Mouse (Mus musculus): ENCODE measurements around the gene Myrf. TPM values are rescaled to one million over a fixed set of nuclear protein-coding genes. Genes with fewer than 3 reads are reported as not detected.

The Myrf gene
- 0.92 and 1.1 TPM in 2 replicates for polyA plus RNA-seq (2012; rRNA removed)

DNA sequence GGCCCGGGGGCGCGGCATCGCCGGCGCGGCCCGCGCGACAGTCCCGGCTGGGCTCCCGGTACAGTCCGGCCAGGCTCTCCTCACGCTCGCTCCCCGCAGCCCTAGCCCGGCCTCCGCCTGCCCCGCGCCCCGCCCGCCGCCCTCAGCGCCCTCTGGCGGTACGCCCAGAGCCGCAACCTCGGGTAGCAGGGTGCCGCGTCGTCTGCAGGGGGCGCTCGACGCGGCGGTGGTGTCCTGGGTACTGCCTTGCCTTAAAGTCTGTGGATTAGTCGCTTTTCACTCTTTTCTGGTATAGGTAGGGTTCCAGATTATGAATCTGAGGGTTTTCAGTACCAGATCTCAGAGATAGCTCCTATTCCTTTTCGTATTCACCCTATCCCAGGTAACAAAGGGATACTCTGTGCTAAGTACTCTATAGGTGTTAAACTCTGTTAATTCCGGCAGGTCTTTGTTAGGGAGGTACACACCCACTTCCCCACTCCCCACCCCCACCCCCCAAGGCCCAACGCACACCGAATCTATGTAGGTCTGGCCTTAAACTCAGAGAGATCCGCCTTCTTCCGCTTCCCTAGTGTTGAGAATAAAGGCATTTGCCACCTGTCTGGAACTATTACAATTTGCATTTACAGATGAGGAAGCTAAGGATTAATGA is at the start of gene Myrf:
TSS of gene Myrf (minus strand) at position 95 of the 652 bp plus-strand sequence.

DNA sequence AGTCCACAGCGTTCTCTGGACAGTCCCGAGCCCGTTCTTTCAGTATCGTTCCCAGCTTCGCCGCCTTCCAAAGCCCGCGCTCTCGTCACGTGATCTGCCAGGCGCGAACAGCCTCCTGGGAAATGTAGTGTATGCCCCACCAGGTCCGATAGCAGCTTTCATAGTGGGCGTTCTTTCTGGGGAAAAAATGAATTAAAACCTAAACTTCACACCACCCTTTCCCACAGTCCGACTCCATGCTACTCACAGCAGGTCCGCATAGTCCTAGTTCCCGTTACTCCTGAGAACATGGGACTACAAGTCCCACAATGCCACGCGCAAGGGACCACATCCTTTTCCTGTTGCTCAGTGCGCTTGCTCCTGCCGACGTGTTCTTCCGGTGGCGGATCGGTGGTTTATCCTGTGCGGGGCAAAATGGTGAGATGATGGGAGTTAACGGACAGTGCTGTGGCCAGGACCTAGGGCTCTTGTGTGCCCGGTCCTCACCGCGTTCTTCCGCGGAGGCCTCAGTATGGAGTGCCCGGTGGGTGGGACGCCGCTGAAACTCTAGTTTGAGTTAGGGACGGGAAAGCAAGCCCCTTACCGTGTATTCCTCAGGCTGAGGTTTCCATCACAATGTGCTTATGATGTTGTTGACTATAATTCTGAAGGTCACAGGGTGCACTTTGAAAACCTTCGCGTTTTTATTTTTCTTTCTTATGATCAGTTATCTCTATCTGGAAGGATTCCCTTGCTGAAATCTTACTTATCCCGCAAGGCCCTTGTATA is 36.5 kb downstream of the Myrf start, which contains the start of the genes Tmem258 and Fen1:
TSS of gene Tmem258 (plus strand) at position 167 of the 768 bp plus-strand sequence.
TSS of gene Fen1 (minus strand) at position 322 of the 768 bp plus-strand sequence.

DNA sequence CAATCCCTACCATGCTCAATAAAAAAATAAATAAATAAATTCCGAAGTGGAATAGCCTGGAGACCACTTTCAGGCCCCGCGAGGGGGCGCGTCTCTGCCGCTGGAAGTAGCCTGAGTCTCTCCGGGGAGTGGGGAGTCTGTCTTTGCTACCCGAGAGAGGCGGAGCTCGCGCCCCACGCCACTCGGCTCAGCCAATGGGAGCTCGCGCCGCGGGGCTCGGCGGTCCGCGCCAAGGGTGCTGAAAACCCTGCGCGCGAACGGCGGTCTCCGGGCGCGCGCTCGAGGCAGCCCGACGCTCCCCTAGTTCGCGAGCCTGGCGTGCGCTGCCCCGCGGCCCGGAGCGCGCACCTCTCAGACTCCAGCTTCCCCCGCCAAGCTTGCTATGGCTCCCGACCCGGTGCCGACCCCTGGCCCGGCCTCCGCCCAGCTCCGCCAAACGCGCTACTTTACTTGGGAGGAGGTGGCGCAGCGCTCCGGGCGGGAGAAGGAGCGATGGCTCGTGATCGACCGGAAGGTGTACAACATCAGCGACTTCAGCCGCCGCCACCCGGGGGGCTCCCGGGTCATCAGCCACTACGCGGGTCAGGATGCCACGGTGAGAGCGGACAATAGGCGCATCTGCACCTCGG is 57.8 kb downstream of the Myrf start, which contains the start of gene Fads1:
TSS of gene Fads1 (plus strand) at position 219 of the 629 bp plus-strand sequence.

Other genes starting within 250 kb of the Myrf start
- gene Best1, start 239.1 kb downstream of the Myrf start, polyA plus RNA-seq (2012; rRNA removed) = 1.7 and 1.9 TPM in 2 replicates
- 15.5 and 16.5 TPM in 2 replicates for gene Rab3il1, start 239.1 kb downstream of the Myrf start, polyA plus RNA-seq (2012; rRNA removed)
- gene Fads3, start 199.2 kb downstream of the Myrf start, polyA plus RNA-seq (2012; rRNA removed) = 79.2 and 84.4 TPM in 2 replicates
- gene Fads2, start 139.0 kb downstream of the Myrf start, polyA plus RNA-seq (2012; rRNA removed) = 229 and 237 TPM in 2 replicates
- gene Fads1, start 57.9 kb downstream of the Myrf start, polyA plus RNA-seq (2012; rRNA removed) = 125 and 128 TPM in 2 replicates
- gene Tmem258, start 36.7 kb downstream of the Myrf start, polyA plus RNA-seq (2012; rRNA removed) = 120 and 122 TPM in 2 replicates
- gene Fen1, start 36.6 kb downstream of the Myrf start, polyA plus RNA-seq (2012; rRNA removed) = 16.7 and 17.6 TPM in 2 replicates
- 26.3 and 28.0 TPM in 2 replicates for gene Dagla, start 64.1 kb upstream of the Myrf start, polyA plus RNA-seq (2012; rRNA removed)
- gene Syt7, start 148.3 kb upstream of the Myrf start, polyA plus RNA-seq (2012; rRNA removed) = 81.5 and 88.2 TPM in 2 replicates
- 2.8 and 2.9 TPM in 2 replicates for gene Lrrc10b, start 216.7 kb upstream of the Myrf start, polyA plus RNA-seq (2012; rRNA removed)
- 2.7 and 3.7 TPM in 2 replicates for gene Ppp1r32, start 242.2 kb upstream of the Myrf start, polyA plus RNA-seq (2012; rRNA removed)